Mouse (Mus musculus) small intestine, adult 2 months (tissue): ENCODE data around the gene Cpne6.

Source experiments
- CTCF ChIP-seq: fragments of 200-500 bp; IDR thresholded peaks from 2 replicates; pipeline ENCODE4 v1.5.1; 2012; ENCODE audit warnings: low read depth, mild to moderate bottlenecking, control low read depth, inconsistent platforms, low read length, moderate library complexity, mixed read lengths; ENCODE audit not compliant: insufficient replicate concordance, insufficient read length; ENCODE audit errors: extremely low read depth
- POLR2A ChIP-seq: fragments of 200-500 bp; IDR thresholded peaks from 2 replicates; pipeline ENCODE4 v1.6.1; 2012; ENCODE audit warnings: low read depth, mild to moderate bottlenecking, control low read depth, inconsistent platforms, low read length, moderate library complexity

DNA sequence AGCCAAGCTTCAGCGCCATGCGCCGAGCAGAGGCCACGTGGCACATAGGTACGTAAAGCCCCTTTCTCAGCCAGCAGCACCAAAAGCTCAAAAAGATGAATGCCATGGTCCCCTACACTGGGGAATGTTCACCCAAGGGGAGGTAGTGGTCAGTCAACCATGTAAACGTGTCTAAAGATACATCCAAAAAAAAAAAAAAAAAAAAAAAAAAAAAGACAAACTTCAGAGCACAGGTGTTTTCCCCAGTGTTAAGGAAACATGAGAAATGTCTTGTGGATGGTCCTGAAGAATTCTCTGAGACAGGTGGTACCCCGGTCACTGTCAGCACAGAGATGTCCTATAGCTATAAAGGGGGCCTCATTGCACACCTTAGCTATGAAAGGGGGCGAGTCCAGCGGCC is 4.6 kb upstream of the Cpne6 start:
- TF ChIP-seq CTCF (no peak), POLR2A (no peak)
